Mouse (Mus musculus) liver, postnatal 0 days (tissue): Measurements from ENCODE around the gene Kmt5a. TPM values are rescaled to one million over a fixed set of nuclear protein-coding genes. Genes with fewer than 3 reads are reported as not detected.

Source experiments
- ATAC-seq: fragments of 200-750 bp; cut with Nextera tagmentation; 2 replicates; pipeline ENCODE4 v1.8.0; 2017; ENCODE audit warnings: mild to moderate bottlenecking, moderate library complexity
- DNase-seq: peaks from one replicate; pipeline ENCODE4 v3.0.0-alpha.2; 2016
- H3K27ac ChIP-seq: fragments of 300-500 bp; sonication (generic); 2 replicates; pipeline ENCODE4 v1.5.1; 2014; ENCODE audit warnings: antibody characterized with exemption, moderate library complexity, mild to moderate bottlenecking, low read depth
- H3K27me3 ChIP-seq: fragments of 300-500 bp; sonication (generic); 2 replicates; pipeline ENCODE4 v1.6.1; 2014; ENCODE audit warnings: low read length, control low read depth, mixed read lengths; ENCODE audit not compliant: insufficient read depth
- H3K36me3 ChIP-seq: fragments of 300-500 bp; sonication (generic); replicated peaks from 2 replicates; pipeline ENCODE4 v1.6.1; 2014; ENCODE audit warnings: mild to moderate bottlenecking, control low read depth, low read length, moderate library complexity, mixed read lengths; ENCODE audit not compliant: insufficient read depth
- H3K4me1 ChIP-seq: fragments of 300-500 bp; sonication (generic); 2 replicates; pipeline ENCODE4 v1.6.1; 2014; ENCODE audit warnings: antibody characterized with exemption, mild to moderate bottlenecking, control low read depth; ENCODE audit not compliant: insufficient read depth
- H3K4me2 ChIP-seq: fragments of 300-500 bp; sonication (generic); 2 replicates; pipeline ENCODE4 v1.6.1; 2014; ENCODE audit warnings: low read depth, mild to moderate bottlenecking, low read length, moderate library complexity, mixed read lengths
- H3K4me3 ChIP-seq: fragments of 300-500 bp; sonication (generic); 2 replicates; pipeline ENCODE4 v1.5.1; 2014; ENCODE audit warnings: low read depth, low read length
- H3K9ac ChIP-seq: fragments of 300-500 bp; sonication (generic); replicated peaks from 2 replicates; pipeline ENCODE4 v1.6.1; 2014; ENCODE audit warnings: mild to moderate bottlenecking, moderate library complexity
- H3K9me3 ChIP-seq: fragments of 300-500 bp; sonication (generic); 2 replicates; pipeline ENCODE4 v1.6.1; 2016; ENCODE audit warnings: mild to moderate bottlenecking, control low read depth, low read length, mixed read lengths
- CTCF ChIP-seq: sonication (generic); IDR thresholded peaks from 2 replicates; pipeline ENCODE4 v1.5.1; 2016; ENCODE audit warnings: antibody characterized with exemption, low read depth
- EP300 ChIP-seq: IDR thresholded peaks from 2 replicates; pipeline ENCODE4 v1.6.1; 2016; ENCODE audit warnings: antibody characterized with exemption, low read depth, mild to moderate bottlenecking
- WGBS: fragments of 180-500 bp; shearing (Covaris S2); extraction: QIAGEN DNeasy Blood & Tissue Kit; methylation state at CpG from one replicate; pipeline ENCODE4 v1.1.7; 2014; ENCODE audit not compliant: insufficient replicate concordance; 5-methylcytosine and 5-hydroxymethylcytosine counted together
- polyA plus RNA-seq: library from polyadenylated mRNA; unstranded; fragments of >200 nt; fragmentation: Nextera tagmentation; extraction: Ambion mirVana; gene quantifications from 2 replicates; pipeline ENCODE4 v1.2.1, GENCODE M21; 2015

Gene Kmt5a
- polyA plus RNA-seq, 1 experiment from 2014 or later = 26.7 TPM

- ATAC-seq = no peak
- Histone ChIP-seq H3K4me3 (no peak overlapping the region), H3K27ac (peak overlapping the region; percentile 78), H3K9me3 (no peaks in the 10 kb centered on the region), H3K36me3 (no peaks in the 10 kb centered on the region), H3K27me3 (no peaks in the 10 kb centered on the region), H3K4me1 (peaks cover 30% of the 10 kb centered on the region), H3K4me2 (no peak overlapping the region; the same call in 1 of the 2 replicates), H3K9ac (no peak overlapping the region)
- DNase-seq = no peak
- 54% methylated on average over 1 of the region's 1 CpGs for WGBS
- TF ChIP-seq CTCF = no peak
- TF ChIP-seq EP300 = no peak
These were observed 39.1 kb downstream of the Kmt5a start for GRCm38 (mm10) chr5:124478873-124479204.

DNA sequence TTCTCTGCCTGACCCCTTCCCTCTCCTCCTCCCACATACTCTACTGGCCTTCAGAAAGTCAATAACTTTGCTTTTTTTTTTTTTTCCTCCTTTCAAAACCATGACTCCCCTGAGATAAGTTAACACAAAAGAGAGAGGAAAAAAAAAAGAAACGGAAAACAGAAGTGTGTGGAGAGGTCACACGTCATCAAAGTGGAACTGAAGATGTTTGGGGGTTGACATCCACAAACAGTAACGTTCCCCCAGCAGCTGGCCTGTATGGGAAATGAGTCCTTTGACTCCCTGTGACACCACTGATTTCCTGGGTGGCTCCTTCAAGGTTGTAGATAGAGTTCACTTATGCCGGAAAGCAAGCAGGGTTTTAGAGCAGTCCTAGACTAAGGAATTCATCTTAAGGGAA is 40.4 kb downstream of the Kmt5a start:
- Histone ChIP-seq H3K36me3 (no peaks in the 10 kb centered on the region), H3K4me3 (no peak overlapping the region), H3K4me2 (no peak overlapping the region), H3K9ac (no peak overlapping the region), H3K27ac (peak overlapping the region; percentile 72), H3K9me3 (no peaks in the 10 kb centered on the region), H3K27me3 (no peaks in the 10 kb centered on the region), H3K4me1 (peaks cover 37% of the 10 kb centered on the region)
- WGBS = 54% methylated on average over 4 of the region's 4 CpGs
- no peak for ATAC-seq
- TF ChIP-seq EP300 = no peak
- no peak for TF ChIP-seq CTCF
- DNase-seq = no peak

DNA sequence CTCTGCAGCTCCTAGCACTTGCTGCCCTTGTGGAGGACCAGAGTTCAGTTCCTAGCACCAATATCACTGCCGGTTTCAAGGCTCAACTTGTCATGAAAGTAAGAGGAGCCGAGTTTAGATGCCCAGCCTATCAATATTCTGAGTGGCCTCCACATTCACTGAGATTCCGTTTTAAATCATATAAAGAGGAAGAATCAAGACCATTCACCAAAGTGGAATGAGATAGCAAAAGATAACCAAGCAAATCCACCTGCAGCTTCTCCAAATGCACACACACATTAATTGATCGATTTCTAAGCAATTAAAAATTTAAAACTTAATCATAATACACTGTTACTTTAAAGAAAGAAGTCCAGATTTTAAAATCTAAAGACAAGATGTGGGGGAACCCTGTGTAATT is 42.0 kb downstream of the Kmt5a start:
- DNase-seq = no peak

GRCm38 (mm10) chr5:124482436-124482965 is 42.8 kb downstream of the Kmt5a start:
- ATAC-seq = no peak
- TF ChIP-seq EP300 (no peak), CTCF (no peak)
- peak overlapping the region; percentile 72 for H3K4me3 ChIP-seq
- no peaks in the 10 kb centered on the region for H3K27me3 ChIP-seq
- H3K4me2 ChIP-seq = peak overlapping the region; percentile 74
- no peaks in the 10 kb centered on the region for H3K9me3 ChIP-seq
- DNase-seq = no peak
- no peaks in the 10 kb centered on the region for H3K36me3 ChIP-seq
- WGBS = 4% methylated on average over 13 of the region's 13 CpGs
- H3K4me1 ChIP-seq = peaks cover 28% of the 10 kb centered on the region
- H3K9ac ChIP-seq = peak overlapping the region; percentile 69
- H3K27ac ChIP-seq = peak overlapping the region; percentile 98

More for the DNA sequence above, 42.0 kb downstream of the Kmt5a start:
- H3K4me3 ChIP-seq = no peak overlapping the region
- no peak overlapping the region for H3K9ac ChIP-seq
- ATAC-seq = no peak
- H3K9me3 ChIP-seq = no peaks in the 10 kb centered on the region
- 79% methylated on average over 4 of the region's 4 CpGs for WGBS
- peaks cover 32% of the 10 kb centered on the region for H3K4me1 ChIP-seq
- no peaks in the 10 kb centered on the region for H3K27me3 ChIP-seq
- H3K4me2 ChIP-seq = no peak overlapping the region
- H3K27ac ChIP-seq = no peak overlapping the region
- no peaks in the 10 kb centered on the region for H3K36me3 ChIP-seq
- TF ChIP-seq EP300 (no peak), CTCF (no peak)

DNA sequence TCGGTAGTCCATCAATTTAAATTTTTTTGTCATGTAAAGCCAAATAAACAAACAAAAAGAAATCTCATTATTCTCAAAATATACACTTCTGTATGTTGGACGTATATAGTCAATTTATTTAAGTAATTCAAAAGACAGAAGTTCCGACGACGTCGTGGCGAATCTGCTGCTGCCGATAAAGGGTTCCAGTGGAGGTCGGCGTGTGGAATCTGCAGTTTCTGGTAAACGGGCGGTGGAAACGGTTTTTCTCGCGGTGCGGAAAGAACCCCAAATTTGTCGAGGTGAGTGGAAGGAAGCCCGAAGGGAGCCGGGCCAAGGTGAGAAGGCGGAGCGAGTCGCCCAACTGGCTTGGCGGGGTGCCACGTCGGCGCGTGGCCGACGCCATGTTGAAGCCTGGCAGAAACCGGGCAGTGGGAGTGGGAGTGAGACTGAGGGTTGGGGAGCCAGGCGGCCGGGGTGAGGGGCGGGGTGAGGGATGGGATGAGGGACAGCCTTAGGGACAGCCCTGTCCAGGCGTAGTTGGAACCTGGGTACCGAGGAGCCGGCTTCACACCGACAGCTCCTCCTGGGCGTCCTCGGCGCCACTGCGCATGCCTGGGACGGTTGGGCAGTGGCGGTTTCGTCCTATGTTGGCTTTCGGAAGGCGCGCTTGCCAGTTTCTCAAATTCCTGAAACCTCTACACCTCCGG is 43.4 kb downstream of the Kmt5a start, which contains the start of gene Snrnp35:
Snrnp35 (plus strand) TSS at position 169 of the 689 bp plus-strand sequence.
- no peaks in the 10 kb centered on the region for H3K9me3 ChIP-seq
- ATAC-seq (peak; percentile 88), DNase-seq (peak; percentile 93)
- H3K27ac ChIP-seq = peak within 1 kb of the TSS; percentile 98
- peak within 1 kb of the TSS; percentile 69 for H3K9ac ChIP-seq
- peak; percentile 18; the same call in 1 of the 2 replicates for TF ChIP-seq CTCF
- TF ChIP-seq EP300 = peak; percentile 81
- no peaks in the 10 kb centered on the region for H3K36me3 ChIP-seq
- 0% methylated on average over 48 of the region's 48 CpGs for WGBS
- H3K4me1 ChIP-seq = peaks cover 25% of the 10 kb centered on the region
- peak within 1 kb of the TSS; percentile 72 for H3K4me3 ChIP-seq
- H3K4me2 ChIP-seq = peak within 1 kb of the TSS; percentile 74
- no peaks in the 10 kb centered on the region for H3K27me3 ChIP-seq

DNA sequence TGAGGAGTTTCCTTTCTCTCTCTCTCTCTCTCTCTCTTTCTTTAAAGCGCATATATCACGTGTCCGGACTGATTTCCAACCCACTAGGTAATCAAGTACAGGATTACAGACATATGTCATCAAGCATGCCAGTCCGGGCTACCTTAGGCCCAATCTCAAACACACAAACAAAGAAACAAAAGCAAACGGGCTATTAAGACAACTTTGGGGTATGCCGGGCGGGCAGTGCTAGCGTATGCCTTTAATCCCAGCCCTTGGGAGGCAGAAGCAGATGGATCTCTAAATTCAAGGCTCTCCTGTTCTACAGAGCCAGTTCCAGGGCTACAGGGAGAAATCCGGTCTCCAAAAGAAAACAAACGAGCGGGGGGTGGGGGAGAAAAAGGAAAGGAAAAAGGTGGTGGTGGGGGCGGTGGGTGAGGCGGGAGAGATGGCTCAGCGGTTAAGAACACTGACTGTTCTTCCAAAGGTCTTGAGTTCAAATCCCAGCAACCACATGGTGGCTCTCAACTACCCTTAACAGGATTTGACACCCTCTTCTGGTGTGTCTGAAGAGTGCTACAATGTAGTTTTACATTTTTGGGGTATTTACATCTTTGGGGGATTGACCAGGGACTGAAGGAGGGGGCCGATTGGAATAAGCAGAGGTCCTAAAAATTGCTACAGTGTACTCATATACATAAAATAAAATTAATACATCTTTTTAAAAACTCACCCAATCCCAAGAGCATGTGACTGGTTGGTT is 44.1 kb downstream of the Kmt5a start:
- H3K36me3 ChIP-seq = no peaks in the 10 kb centered on the region
- peak overlapping the region; percentile 72 for H3K4me3 ChIP-seq
- peaks cover 25% of the 10 kb centered on the region for H3K4me1 ChIP-seq
- TF ChIP-seq EP300 (no peak), CTCF (peak; percentile 27)
- 5% methylated on average over 15 of the region's 15 CpGs for WGBS
- peak overlapping the region; percentile 98 for H3K27ac ChIP-seq
- DNase-seq = no peak
- ATAC-seq = peak; percentile 37
- peak overlapping the region; percentile 74 for H3K4me2 ChIP-seq
- no peaks in the 10 kb centered on the region for H3K9me3 ChIP-seq
- peak overlapping the region; percentile 69 for H3K9ac ChIP-seq
- no peaks in the 10 kb centered on the region for H3K27me3 ChIP-seq
